Mouse (Mus musculus) hematopoietic stem cell, adult 5-6 weeks (primary cell): ENCODE data around the gene Lsamp. TPM values are rescaled to one million over a fixed set of nuclear protein-coding genes. Genes with fewer than 3 reads are reported as not detected.

Experiments
- ATAC-seq, 2 experiments: fragments of 125-278 bp in 1 of 2; replicated peaks in 1 of 2; 2 replicates each; pipeline ENCODE4 v1.8.0; 2016 to 2017; ENCODE audit warnings: inconsistent platforms in 2 of 2, mild to moderate bottlenecking in 2 of 2, moderate number of reproducible peaks in 2 of 2, low read depth in 1 of 2, moderate TSS enrichment in 1 of 2; ENCODE audit not compliant: low FRiP score in 2 of 2, poor library complexity in 2 of 2, severe bottlenecking in 2 of 2, insufficient read depth in 1 of 2, low TSS enrichment in 1 of 2
- total RNA-seq: library from RNA; stranded (forward); fragments of 172-1452, 232-1000 nt; gene quantifications from 2 replicates; pipeline ENCODE4 v1.2.3, GENCODE M21; 2017

Gene Lsamp
- not detected in 2 replicates for total RNA-seq

- peak; percentile 72 to 82 for ATAC-seq
Measured at GRCm38 (mm10) chr16:39984205-39984634, at the start of gene Lsamp. Gene Lsamp, plus strand, starts transcription at chr16:39984361.

DNA sequence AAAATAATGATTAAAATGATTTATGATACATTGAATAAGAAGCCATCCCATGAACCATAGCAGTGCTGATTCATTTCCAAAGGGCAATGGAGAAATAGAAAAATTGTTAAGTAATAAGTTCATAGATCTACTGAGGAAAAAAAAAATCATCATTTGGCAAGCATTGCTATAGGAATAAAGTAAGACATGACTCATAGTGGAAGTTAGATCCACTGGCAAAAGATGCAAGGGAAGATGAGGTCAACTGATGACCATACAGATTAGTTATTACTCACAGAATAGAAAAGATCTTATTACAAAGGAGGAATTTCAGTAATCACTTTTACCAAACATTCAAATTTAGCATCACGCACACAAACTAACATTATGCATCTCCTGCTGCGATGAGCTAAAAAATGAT is 26.5 kb upstream of the Lsamp start:
- no peak for ATAC-seq

DNA sequence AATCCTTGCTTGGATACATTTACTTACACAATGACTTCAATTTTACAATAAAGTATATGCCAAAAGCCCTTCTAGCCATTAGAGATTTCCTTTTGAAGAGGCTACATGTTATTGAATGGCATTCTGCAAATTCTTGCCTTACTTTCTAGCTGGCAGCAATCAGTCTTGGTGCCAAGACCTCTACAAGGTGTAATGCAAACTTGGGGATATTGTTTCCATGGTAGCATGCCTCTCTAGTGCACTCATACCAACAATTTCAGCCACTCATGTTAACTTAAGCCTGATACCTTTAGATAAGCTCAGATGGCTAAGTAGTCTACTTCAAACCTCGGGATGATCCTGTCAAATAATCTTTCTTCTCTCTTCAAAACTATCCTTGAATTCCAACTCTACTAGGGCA is 11.4 kb upstream of the Lsamp start:
- no peak for ATAC-seq

DNA sequence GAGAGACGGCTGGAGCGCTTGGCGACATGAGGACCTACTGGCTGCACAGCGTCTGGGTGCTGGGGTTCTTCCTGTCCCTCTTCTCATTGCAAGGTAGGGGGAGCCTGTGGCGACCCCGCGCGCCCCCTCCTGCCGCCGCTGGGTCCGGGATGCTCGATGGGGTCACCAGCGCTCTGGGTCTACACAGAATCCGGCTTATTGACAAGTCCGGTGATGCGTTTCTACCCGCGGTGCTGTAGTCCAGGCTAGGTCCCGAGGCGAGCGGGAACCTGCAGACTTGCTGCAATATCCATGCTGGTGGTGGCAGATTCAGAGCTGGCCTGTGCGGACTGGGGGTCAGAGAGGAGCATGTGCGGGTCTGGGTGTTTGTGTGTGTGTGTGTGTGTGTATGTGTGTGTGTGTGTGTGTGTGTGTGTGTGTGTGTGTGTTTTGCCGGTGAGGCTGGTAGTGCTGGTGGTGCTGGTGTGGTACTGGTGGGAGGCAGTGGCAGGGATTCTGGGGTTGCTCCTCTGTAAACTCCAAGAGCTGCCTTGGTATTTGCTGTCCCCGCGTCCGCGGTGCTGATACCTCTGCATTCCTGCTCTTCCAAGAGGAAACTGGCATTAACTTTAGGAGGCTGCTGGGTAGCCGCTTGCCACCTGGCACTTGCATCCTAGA is 602 bp downstream of the Lsamp start:
- 0 out of 4 replicates have a peak, but pooled peaks of 1 of the 2 experiments have one; percentile 17 for ATAC-seq

GRCm38 (mm10) chr16:39988466-39988865 is 4.3 kb downstream of the Lsamp start:
- ATAC-seq: no peak

GRCm38 (mm10) chr16:39994821-39995220 is 10.7 kb downstream of the Lsamp start:
- ATAC-seq: no peak

GRCm38 (mm10) chr16:40008800-40009199 is 24.6 kb downstream of the Lsamp start:
- ATAC-seq: no peak

- ATAC-seq: no peak
Measured at GRCm38 (mm10) chr16:40011106-40011505, 26.9 kb downstream of the Lsamp start.

DNA sequence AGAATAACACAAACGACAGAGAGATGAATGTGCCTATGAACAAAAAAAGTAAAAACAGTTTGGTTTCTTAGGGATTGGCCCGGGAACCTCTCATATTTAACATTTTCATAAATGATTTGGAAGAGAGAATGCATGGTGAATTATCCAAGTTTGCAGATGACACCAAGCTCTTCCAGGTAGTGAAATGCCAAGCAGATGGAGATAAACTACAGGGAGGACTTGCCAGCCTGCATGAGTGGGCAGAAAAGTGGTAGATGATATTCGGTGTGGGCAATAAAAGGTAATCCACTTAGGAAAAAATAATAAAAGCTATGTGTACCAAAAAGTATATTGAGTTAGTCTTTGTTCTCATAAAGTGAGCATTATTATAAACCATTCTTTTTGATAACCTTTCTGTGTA is 38.5 kb downstream of the Lsamp start:
- ATAC-seq: no peak

- no peak for ATAC-seq
Measured at GRCm38 (mm10) chr16:40036719-40037118, 52.6 kb downstream of the Lsamp start.

GRCm38 (mm10) chr16:40059546-40059945 is 75.4 kb downstream of the Lsamp start:
- no peak for ATAC-seq

- ATAC-seq: no peak
Measured at GRCm38 (mm10) chr16:40059968-40060367, 75.8 kb downstream of the Lsamp start.

- ATAC-seq: no peak
Measured at GRCm38 (mm10) chr16:40060491-40060890, 76.3 kb downstream of the Lsamp start.

GRCm38 (mm10) chr16:40075556-40075955 is 91.4 kb downstream of the Lsamp start:
- no peak for ATAC-seq

- no peak for ATAC-seq
Measured at GRCm38 (mm10) chr16:40080224-40080623, 96.1 kb downstream of the Lsamp start.

- no peak for ATAC-seq
Measured at GRCm38 (mm10) chr16:40104329-40104728, 120.2 kb downstream of the Lsamp start.

DNA sequence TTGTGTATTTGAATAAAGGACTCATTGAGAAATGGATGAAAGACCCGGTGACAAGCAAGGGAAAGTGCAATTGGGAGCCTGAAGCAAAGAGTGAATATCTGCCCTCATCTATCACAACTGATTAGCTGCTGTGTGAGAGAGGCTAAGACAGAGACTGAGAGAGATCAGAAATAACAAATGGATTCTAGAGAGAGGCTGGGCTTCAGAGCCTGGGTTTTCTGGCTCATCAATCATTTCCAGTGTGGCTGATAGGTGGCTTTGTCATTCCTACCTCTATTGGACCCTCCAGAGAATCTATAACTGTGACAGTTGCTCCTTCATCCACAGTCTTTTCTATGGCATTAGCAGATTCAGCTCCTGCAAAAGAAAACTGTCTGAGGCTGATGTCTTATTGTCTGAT is 198.8 kb downstream of the Lsamp start:
- no peak for ATAC-seq

DNA sequence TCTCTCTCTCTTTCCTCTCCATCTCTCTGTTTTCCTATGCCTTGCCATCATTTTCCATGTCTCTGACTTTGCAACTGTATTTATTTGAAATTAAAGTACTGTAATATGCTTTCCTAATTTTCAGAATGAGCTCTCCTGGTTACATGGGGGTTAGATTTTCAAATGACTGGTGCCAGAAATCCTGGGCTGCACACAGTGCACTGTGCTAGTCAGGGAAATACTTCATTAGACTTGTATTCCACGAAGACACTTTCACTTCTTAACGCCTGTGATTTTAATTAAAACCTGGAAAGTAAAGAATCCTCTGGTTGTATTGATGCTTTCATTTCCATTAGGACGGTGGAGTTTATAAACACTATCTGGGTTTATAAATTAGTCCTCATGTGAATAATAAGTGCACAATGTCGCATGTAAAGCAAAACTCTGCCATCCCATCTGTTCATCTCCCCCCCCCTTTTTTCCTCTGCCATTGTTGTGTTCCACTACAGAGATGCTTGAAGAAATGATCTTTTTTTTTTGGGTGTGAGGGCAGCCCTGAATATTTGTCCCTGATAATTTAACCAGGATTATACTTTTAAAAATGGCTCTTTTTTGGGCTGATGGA is 203.9 kb downstream of the Lsamp start:
- no peak for ATAC-seq

DNA sequence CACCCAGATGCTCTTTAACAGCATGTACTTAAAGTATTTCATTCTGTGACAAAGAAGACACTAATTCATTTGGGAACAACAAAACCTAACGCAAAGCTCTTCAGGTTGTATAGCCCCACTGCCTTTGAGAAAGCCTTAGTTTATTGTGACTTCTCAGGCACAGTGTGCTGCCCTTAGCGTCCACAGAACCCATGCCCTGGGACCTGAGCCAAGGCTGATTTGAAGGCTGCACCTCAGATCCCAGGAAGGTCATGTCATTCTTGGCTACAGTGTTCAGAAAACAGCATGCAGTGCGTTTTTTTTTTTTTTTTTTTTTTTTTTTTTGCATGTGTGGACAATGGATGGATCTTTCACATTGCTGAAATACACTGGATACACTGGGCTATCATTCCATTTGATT is 210.2 kb downstream of the Lsamp start:
- no peak for ATAC-seq
